Mouse (Mus musculus) CH12.LX (cell line): ENCODE data around the gene Fam120a. TPM values are rescaled to one million over a fixed set of nuclear protein-coding genes. Genes with fewer than 3 reads are reported as not detected.

Source experiments
- DNase-seq: peaks from one replicate; pipeline ENCODE4 v3.0.0-alpha.2; 2013; ENCODE audit errors: extremely low read depth
- H3K27ac ChIP-seq: 2 replicates; pipeline ENCODE4 v1.5.1; 2012; ENCODE audit warnings: low read depth, mild to moderate bottlenecking, control low read depth, moderate library complexity; ENCODE audit not compliant: insufficient read depth
- H3K27me3 ChIP-seq: replicated peaks from 2 replicates; pipeline ENCODE3; 2012; ENCODE audit warnings: inconsistent platforms
- H3K36me3 ChIP-seq, 2 experiments: replicated peaks in 1 of 2; 2 replicates each; pipeline versions ENCODE3 to v1.6.1; 2012; ENCODE audit warnings: inconsistent platforms in 1 of 2, low read length in 1 of 2, mild to moderate bottlenecking in 1 of 2, mixed read lengths in 1 of 2, moderate library complexity in 1 of 2; ENCODE audit not compliant: control insufficient read depth in 1 of 2, insufficient read depth in 1 of 2
- H3K4me1 ChIP-seq, 2 experiments: 2 replicates each; pipeline ENCODE4 v1.6.1; 2012; ENCODE audit warnings: inconsistent platforms in 1 of 2, moderate library complexity in 1 of 2; ENCODE audit not compliant: insufficient read depth in 2 of 2, control insufficient read depth in 1 of 2
- H3K4me2 ChIP-seq: 2 replicates; pipeline ENCODE4 v1.6.1; 2012; ENCODE audit warnings: low read depth, mild to moderate bottlenecking, control low read depth; ENCODE audit not compliant: poor library complexity, insufficient read depth, severe bottlenecking
- H3K4me3 ChIP-seq, 3 experiments: fragments of 150-350 bp in 1 of 3; sonication (generic) in 1 of 3; replicated peaks in 1 of 3; 2 replicates each; pipeline versions ENCODE3 to v1.5.1; 2011 to 2012; ENCODE audit warnings: low read depth in 2 of 3, low read length in 2 of 3, mild to moderate bottlenecking in 2 of 3, moderate library complexity in 2 of 3, control low read depth in 1 of 3, improper control_type of control experiment in 1 of 3, inconsistent platforms in 1 of 3, mixed read lengths in 1 of 3; ENCODE audit not compliant: poor library complexity in 1 of 3
- H3K79me2 ChIP-seq: replicated peaks from 2 replicates; pipeline ENCODE4 v1.6.1; 2012; ENCODE audit warnings: mild to moderate bottlenecking, moderate library complexity; ENCODE audit not compliant: control insufficient read depth, poor library complexity, insufficient read depth, severe bottlenecking; ENCODE audit errors: extremely low read depth
- H3K9ac ChIP-seq: 2 replicates; pipeline ENCODE4 v1.6.1; 2012; ENCODE audit warnings: low read depth, mild to moderate bottlenecking, control low read depth, moderate library complexity; ENCODE audit not compliant: insufficient read depth
- H3K9me3 ChIP-seq: replicated peaks from 2 replicates; pipeline ENCODE3; 2012; ENCODE audit warnings: low read length, inconsistent platforms, mixed read lengths
- CTCF ChIP-seq, 2 experiments: IDR thresholded peaks in 1 of 2; conservative IDR thresholded peaks in 1 of 2; 2 replicates each; pipeline ENCODE4 v1.5.1; 2011 to 2012; ENCODE audit warnings: low read depth in 2 of 2, low read length in 2 of 2, improper control_type of control experiment in 1 of 2, inconsistent platforms in 1 of 2, mild to moderate bottlenecking in 1 of 2, moderate library complexity in 1 of 2
- E2F4 ChIP-seq: IDR thresholded peaks from 2 replicates; pipeline ENCODE4 v1.6.1; 2011; ENCODE audit warnings: low read depth, low read length, improper control_type of control experiment; ENCODE audit not compliant: insufficient replicate concordance
- ELF1 ChIP-seq: IDR thresholded peaks from 2 replicates; pipeline ENCODE4 v1.6.1; 2014; ENCODE audit warnings: low read depth, mild to moderate bottlenecking, inconsistent platforms, low read length, improper control_type of control experiment
- EP300 ChIP-seq: IDR thresholded peaks from 2 replicates; pipeline ENCODE4 v1.6.1; 2011; ENCODE audit warnings: low read length, improper control_type of control experiment
- ETS1 ChIP-seq: conservative IDR thresholded peaks from 2 replicates; pipeline ENCODE4 v1.6.1; 2012; ENCODE audit warnings: low read depth, mild to moderate bottlenecking, inconsistent platforms, low read length, improper control_type of control experiment, moderate library complexity
- IRF4 ChIP-seq: IDR thresholded peaks from 2 replicates; pipeline ENCODE4 v1.6.1; 2014; ENCODE audit warnings: low read depth, mild to moderate bottlenecking, inconsistent platforms, low read length, improper control_type of control experiment
- JUND ChIP-seq: conservative IDR thresholded peaks from 2 replicates; pipeline ENCODE4 v1.6.1; 2011; ENCODE audit warnings: low read depth, low read length, improper control_type of control experiment
- MAX ChIP-seq: IDR thresholded peaks from 2 replicates; pipeline ENCODE4 v1.6.1; 2011; ENCODE audit warnings: low read length, improper control_type of control experiment
- MAZ ChIP-seq: IDR thresholded peaks from 2 replicates; pipeline ENCODE4 v1.6.1; 2012; ENCODE audit warnings: low read depth, mild to moderate bottlenecking, inconsistent platforms, low read length, improper control_type of control experiment, moderate library complexity
- MEF2A ChIP-seq: IDR thresholded peaks from 2 replicates; pipeline ENCODE4 v1.6.1; 2014; ENCODE audit warnings: low read depth, mild to moderate bottlenecking, inconsistent platforms, low read length, improper control_type of control experiment, borderline replicate concordance
- NELFE ChIP-seq: IDR thresholded peaks from 2 replicates; pipeline ENCODE4 v1.6.1; 2011; ENCODE audit warnings: low read depth, low read length, improper control_type of control experiment
- ZKSCAN1 ChIP-seq: IDR thresholded peaks from 2 replicates; pipeline ENCODE4 v1.6.1; 2012; ENCODE audit warnings: low read depth, inconsistent platforms, low read length, improper control_type of control experiment, borderline replicate concordance
- dilution Hi-C: fragments of 300-500 bp; cut with MboI; formaldehyde crosslinking; loops from 2 replicates; pipeline ENCODE4 v1.14.3; 2020; ENCODE audit warnings: low sequenced_read_pairs; ENCODE audit not compliant: extremely low pct_unique_long_range_greater_than_20kb, extremely low pct_ligation_motif_present
- in situ Hi-C: fragments of 300-500 bp; cut with MboI; formaldehyde crosslinking; loops from 3 replicates; pipeline ENCODE4 v1.14.3; 2019; ENCODE audit warnings: low sequenced_read_pairs, low pct_ligation_motif_present, low pct_unique_long_range_greater_than_20kb, mixed read lengths
- polyA plus RNA-seq: library from polyadenylated mRNA; unstranded; fragments of >175 nt; gene quantifications from 2 replicates; pipeline ENCODE4 v1.2.1, GENCODE M21; 2012; ENCODE audit warnings: low read depth; ENCODE audit not compliant: insufficient read length
- total RNA-seq, 2 experiments: library from RNA; depleted of rRNA; stranded (reverse); fragments of 300-350 nt in 1 of 2; fragments of >200 nt in 1 of 2; gene quantifications; 2 replicates each; pipeline ENCODE4 v1.2.3; 2012 to 2014

Fam120a gene
- total and polyA plus RNA-seq, 3 experiments, result 70.0 to 122 (median 82.6) TPM

DNA sequence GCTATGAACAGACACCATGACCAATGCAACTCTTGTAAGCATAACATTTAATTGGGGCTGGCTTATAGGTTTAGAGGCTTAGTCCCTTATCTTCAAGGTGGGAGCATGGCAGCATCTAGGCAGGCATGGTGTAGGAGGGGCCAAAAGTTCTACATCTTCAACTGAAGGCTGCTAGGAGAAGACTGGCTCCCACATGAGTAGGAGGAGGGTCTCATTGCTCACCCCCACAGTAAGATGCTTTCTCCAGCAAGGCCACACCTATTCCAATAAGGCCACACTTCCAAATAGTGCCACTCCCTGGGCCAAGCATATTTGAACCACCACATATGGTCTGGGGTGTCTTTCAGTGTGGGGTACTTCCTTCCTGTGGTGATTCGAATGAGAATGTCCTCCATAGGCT is 49.6 kb upstream of the Fam120a start:
- no peak overlapping the region for H3K27ac ChIP-seq
- in situ Hi-C loops (no loop called here), dilution Hi-C loops (no loop called here)
- peaks cover 6 to 47% of the 10 kb centered on the region in 2 experiments for H3K4me1 ChIP-seq
- no peak for DNase-seq
- no peak overlapping the region for H3K4me2 ChIP-seq
- no peaks in the 10 kb centered on the region for H3K79me2 ChIP-seq
- peaks cover 7% of the 10 kb centered on the region for H3K9me3 ChIP-seq
- TF ChIP-seq E2F4 (no peak), ETS1 (no peak), CTCF (conservative IDR thresholded peaks at IDR 0.05 in 1 of 2, IDR thresholded peaks at IDR 0.05 in 1 of 2; ENCODE audit: low read depth in 2 of 2, low read length in 2 of 2) (no peak), JUND (no peak), MAZ (no peak), ELF1 (no peak), IRF4 (no peak), NELFE (no peak), ZKSCAN1 (no peak)
- no peaks in the 10 kb centered on the region for H3K36me3 ChIP-seq
- H3K9ac ChIP-seq, result no peak overlapping the region
- H3K4me3 ChIP-seq, result no peak overlapping the region
- H3K27me3 ChIP-seq, result no peaks in the 10 kb centered on the region

- TF ChIP-seq EP300 (no peak), ELF1 (no peak), MAX (no peak), MEF2A (no peak)
- no peaks in the 10 kb centered on the region for H3K79me2 ChIP-seq
- no peak overlapping the region for H3K9ac ChIP-seq
- H3K27me3 ChIP-seq, result no peaks in the 10 kb centered on the region
- dilution Hi-C loops (no loop called here), in situ Hi-C loops (no loop called here)
- no peak overlapping the region for H3K27ac ChIP-seq
- H3K9me3 ChIP-seq, result peaks cover 7% of the 10 kb centered on the region
- H3K4me2 ChIP-seq, result no peak overlapping the region
- DNase-seq, result no peak
- peaks cover 6 to 47% of the 10 kb centered on the region in 2 experiments for H3K4me1 ChIP-seq
- H3K36me3 ChIP-seq, result no peaks in the 10 kb centered on the region
- H3K4me3 ChIP-seq, result no peak overlapping the region
Measured at GRCm38 (mm10) chr13:49016311-49016761, 48.5 kb upstream of the Fam120a start.
